ENCODE assay signal across 15 mouse cellular contexts in genomic region chr15:102091063-102091679, GRCm38 (mm10). TPM values are rescaled to one million over a fixed set of nuclear protein-coding genes. Genes with fewer than 3 reads are reported as not detected.
DNase-seq lines count a peak whose midpoint lies in the region; ATAC-seq and TF ChIP-seq lines count a peak whose summit lies in the region.
"Had no signal": no experiment of that assay in that cellular context is flagged by ENCODE, and none has a peak within 500 bp of the region (broad histone marks: within the 10 kb centered on the region; RNA-seq: fewer than 3 reads in every experiment).

No protein-coding gene starts in this region.

- peaks cover 12% of the 10 kb centered on the region for H3K4me1 ChIP-seq in liver, embryonic 12.5 days
- peaks cover 9% of the 10 kb centered on the region for H3K4me1 ChIP-seq in brown adipose tissue, adult 24 weeks (ENCODE audit: control insufficient read depth, insufficient read depth, insufficient read length, low read length)
- H3K4me1 ChIP-seq in hindbrain, postnatal 0 days (ENCODE audit: insufficient read depth, low read length), result no peaks in the 10 kb centered on the region
- H3K4me1 ChIP-seq: embryonic facial prominence, embryonic 12.5 days had no signal

- no peaks in the 10 kb centered on the region for H3K27me3 ChIP-seq in liver, embryonic 12.5 days (replicated peaks)
- H3K27me3 ChIP-seq in hindbrain, postnatal 0 days (ENCODE audit: insufficient read depth, low read length), result no peaks in the 10 kb centered on the region
- H3K27me3 ChIP-seq: embryonic facial prominence, embryonic 12.5 days had no signal

- TF ChIP-seq CTCF in hindbrain, postnatal 0 days (IDR thresholded peaks at IDR 0.05; ENCODE audit: low read depth), result no peak

- 0 out of 2 replicates have a peak overlapping the region, but pooled peaks have one; percentile 16 for H3K27ac ChIP-seq in liver, embryonic 12.5 days
- 0 out of 2 replicates have a peak overlapping the region, but pooled peaks have one; percentile 4 for H3K27ac ChIP-seq in brown adipose tissue, adult 24 weeks (replicated peaks; ENCODE audit: low read depth, low read length)
- no peak overlapping the region for H3K27ac ChIP-seq in hindbrain, postnatal 0 days
- H3K27ac ChIP-seq: embryonic facial prominence, embryonic 12.5 days; stomach, postnatal 0 days had no signal

- 58% methylated on average over 12 of the region's 12 CpGs for WGBS in liver, embryonic 12.5 days (ENCODE audit: insufficient replicate concordance)
- 89% methylated on average over 12 of the region's 12 CpGs for WGBS in hindbrain, postnatal 0 days

- H3K9ac ChIP-seq in liver, embryonic 12.5 days, result no peak overlapping the region
- no peak overlapping the region for H3K9ac ChIP-seq in hindbrain, postnatal 0 days (replicated peaks; ENCODE audit: low read length)
- H3K9ac ChIP-seq: embryonic facial prominence, embryonic 12.5 days had no signal

- DNase-seq in liver (no peak), MN1 (ENCODE audit: low spot score) (peak; percentile 79)
- DNase-seq in hindbrain, postnatal 0 days (ENCODE audit: low spot score), result no peak
- DNase-seq in embryo, embryonic 9.5 days (ENCODE audit: extremely low spot score), result no peak
- no peak for DNase-seq in neural tube, embryonic 10.5 days (ENCODE audit: extremely low spot score, low spot score)
- DNase-seq: cerebellum, adult 18-20 months; gastrocnemius, postnatal 10 days; left cerebral cortex, postnatal 4 days had no signal

- H3K4me3 ChIP-seq in liver, embryonic 12.5 days, result no peak overlapping the region
- H3K4me3 ChIP-seq in brown adipose tissue, adult 24 weeks (ENCODE audit: insufficient read depth, low read depth, low read length), result no peak overlapping the region
- no peak overlapping the region for H3K4me3 ChIP-seq in hindbrain, postnatal 0 days (ENCODE audit: low read length)
- H3K4me3 ChIP-seq: embryonic facial prominence, embryonic 12.5 days had no signal

- no peak for ATAC-seq in liver, embryonic 12.5 days
- peak; percentile 48; the same call in 1 of the 2 replicates for ATAC-seq in monocyte, adult 5-6 weeks (replicated peaks; ENCODE audit: insufficient number of reproducible peaks, low FRiP score, low TSS enrichment, poor library complexity, severe bottlenecking)
- ATAC-seq in hindbrain, postnatal 0 days, result no peak
- ATAC-seq: forebrain, embryonic 14.5 days; midbrain, embryonic 16.5 days had no signal

- no peak overlapping the region for H3K4me2 ChIP-seq in liver, embryonic 12.5 days
- no peak overlapping the region for H3K4me2 ChIP-seq in hindbrain, postnatal 0 days (ENCODE audit: low read depth, low read length)
- H3K4me2 ChIP-seq: embryonic facial prominence, embryonic 12.5 days had no signal

- H3K9me3 ChIP-seq in liver, embryonic 12.5 days (replicated peaks), result no peaks in the 10 kb centered on the region
- H3K9me3 ChIP-seq in hindbrain, postnatal 0 days (ENCODE audit: low read length), result no peaks in the 10 kb centered on the region
- H3K9me3 ChIP-seq: embryonic facial prominence, embryonic 12.5 days had no signal

- H3K36me3 ChIP-seq in liver, embryonic 12.5 days, result peaks cover 100% of the 10 kb centered on the region
- peaks cover 94% of the 10 kb centered on the region for H3K36me3 ChIP-seq in hindbrain, postnatal 0 days (ENCODE audit: insufficient read depth, low read length)

RNA-seq across cellular contexts. Expression of gene Tns2, which starts 9.0 kb away (rescaled TPM):
- polyA plus RNA-seq in liver, embryonic 12.5 days (2016; fragmentation: Nextera tagmentation; extraction: Ambion mirVana), result 6.4 and 9.2 TPM in 2 replicates
- polyA plus RNA-seq in brown adipose tissue, adult 24 weeks (2012; ENCODE audit: insufficient read depth, insufficient read length, missing spikeins), result 49.0 and 90.1 TPM in 2 replicates
- total RNA-seq in monocyte, adult 5-6 weeks (2017), result 5.7 TPM in 1 of 3 replicates, not detected in the others
- total RNA-seq in hindbrain, postnatal 0 days (2014; rRNA removed), result 9.2 TPM in 2 replicates
- 5.5 and 6.2 TPM in 2 replicates for polyA plus RNA-seq in hindbrain, postnatal 0 days (2015; fragmentation: Nextera tagmentation; extraction: Ambion mirVana)

RNA-seq across cellular contexts. Expression of gene Eif4b, which starts 17.6 kb away (rescaled TPM):
- polyA plus RNA-seq in liver, embryonic 12.5 days (2016; fragmentation: Nextera tagmentation; extraction: Ambion mirVana), result 91.7 and 91.8 TPM in 2 replicates
- 47.9 and 93.9 TPM in 2 replicates for polyA plus RNA-seq in brown adipose tissue, adult 24 weeks (2012; ENCODE audit: insufficient read depth, insufficient read length, missing spikeins)
- 248 to 278 TPM (median 251 TPM) in 3 replicates for total RNA-seq in monocyte, adult 5-6 weeks (2017)
- 114 and 121 TPM in 2 replicates for total RNA-seq in hindbrain, postnatal 0 days (2014; rRNA removed)
- polyA plus RNA-seq in hindbrain, postnatal 0 days (2015; fragmentation: Nextera tagmentation; extraction: Ambion mirVana), result 63.4 and 65.1 TPM in 2 replicates

RNA-seq across cellular contexts. Expression of gene Spryd3, which starts 44.9 kb away (rescaled TPM):
- polyA plus RNA-seq in liver, embryonic 12.5 days (2016; fragmentation: Nextera tagmentation; extraction: Ambion mirVana), result 14.9 and 15.0 TPM in 2 replicates
- 8.6 and 12.8 TPM in 2 replicates for polyA plus RNA-seq in brown adipose tissue, adult 24 weeks (2012; ENCODE audit: insufficient read depth, insufficient read length, missing spikeins)
- total RNA-seq in monocyte, adult 5-6 weeks (2017), result 49.3 to 56.3 TPM (median 49.3 TPM) in 3 replicates
- 113 and 118 TPM in 2 replicates for total RNA-seq in hindbrain, postnatal 0 days (2014; rRNA removed)
- polyA plus RNA-seq in hindbrain, postnatal 0 days (2015; fragmentation: Nextera tagmentation; extraction: Ambion mirVana), result 98.6 and 110 TPM in 2 replicates

RNA-seq across cellular contexts. Expression of gene Igfbp6, which starts 53.0 kb away (rescaled TPM):
- polyA plus RNA-seq in liver, embryonic 12.5 days (2016; fragmentation: Nextera tagmentation; extraction: Ambion mirVana), result 0.72 and 1.1 TPM in 2 replicates
- 30.2 and 52.1 TPM in 2 replicates for polyA plus RNA-seq in brown adipose tissue, adult 24 weeks (2012; ENCODE audit: insufficient read depth, insufficient read length, missing spikeins)
- 0.38 to 1.4 TPM (median 0.68 TPM) in 3 replicates for total RNA-seq in monocyte, adult 5-6 weeks (2017)
- 5.6 and 12.8 TPM in 2 replicates for total RNA-seq in hindbrain, postnatal 0 days (2014; rRNA removed)
- polyA plus RNA-seq in hindbrain, postnatal 0 days (2015; fragmentation: Nextera tagmentation; extraction: Ambion mirVana), result 9.7 and 11.5 TPM in 2 replicates

RNA-seq across cellular contexts. Expression of gene Soat2, which starts 59.2 kb away (rescaled TPM):
- polyA plus RNA-seq in liver, embryonic 12.5 days (2016; fragmentation: Nextera tagmentation; extraction: Ambion mirVana), result 28.3 and 29.8 TPM in 2 replicates
- polyA plus RNA-seq in brown adipose tissue, adult 24 weeks (2012; ENCODE audit: insufficient read depth, insufficient read length, missing spikeins), result not detected in 2 replicates
- total RNA-seq in monocyte, adult 5-6 weeks (2017), result 6.2 to 25.0 TPM (median 10.2 TPM) in 3 replicates
- 0.16 TPM in 1 of 2 replicates, not detected in the other for total RNA-seq in hindbrain, postnatal 0 days (2014; rRNA removed)
- polyA plus RNA-seq in hindbrain, postnatal 0 days (2015; fragmentation: Nextera tagmentation; extraction: Ambion mirVana), result 0.09 TPM in 1 of 2 replicates, not detected in the other
- total RNA-seq: left cerebral cortex, postnatal 4 days had no signal
- polyA plus RNA-seq: forebrain, embryonic 14.5 days had no signal
